Mouse (Mus musculus) heart, adult 2 months (tissue): Measurements from ENCODE around the gene Gnl1.

Source experiments
- CTCF ChIP-seq: fragments of 200-600 bp; IDR thresholded peaks from 2 replicates; pipeline ENCODE4 v1.8.1; 2022; ENCODE audit warnings: antibody characterized with exemption, mild to moderate bottlenecking, moderate library complexity
- EP300 ChIP-seq: fragments of 200-500 bp; IDR thresholded peaks from 2 replicates; pipeline ENCODE4 v1.6.1; 2011; ENCODE audit warnings: low read depth, low read length, control low read depth; ENCODE audit not compliant: insufficient read depth
- POLR2A ChIP-seq: fragments of 200-500 bp; IDR thresholded peaks from 2 replicates; pipeline ENCODE4 v1.6.1; 2011; ENCODE audit warnings: mild to moderate bottlenecking, low read depth, low read length, control low read depth; ENCODE audit not compliant: insufficient read depth

GRCm38 (mm10) chr17:36027663-36028062 lies 48.0 kb downstream of the Gnl1 start:
- TF ChIP-seq POLR2A, result no peak
- TF ChIP-seq CTCF, result no peak
- TF ChIP-seq EP300, result no peak
